Mouse (Mus musculus) common myeloid progenitor, adult 5-6 weeks (primary cell): Measurements from ENCODE around the gene St6galnac3. TPM values are rescaled to one million over a fixed set of nuclear protein-coding genes. Genes with fewer than 3 reads are reported as not detected.

Experiments used
- ATAC-seq: replicated peaks from 2 replicates; pipeline ENCODE4 v1.8.0; 2016; ENCODE audit warnings: low read depth, mild to moderate bottlenecking, moderate TSS enrichment, inconsistent platforms; ENCODE audit not compliant: poor library complexity, severe bottlenecking
- total RNA-seq: library from RNA; stranded (forward); fragments of 200-1000, 187-1606 nt; gene quantifications from 2 replicates; pipeline ENCODE4 v1.2.3, GENCODE M21; 2017

Gene St6galnac3
- total RNA-seq, 1 experiment from 2014 or later: 2.7 TPM

GRCm38 (mm10) chr3:153605767-153606098, 119.2 kb downstream of the St6galnac3 start:
- ATAC-seq: no peak

GRCm38 (mm10) chr3:153605089-153605766, 119.7 kb downstream of the St6galnac3 start:
- ATAC-seq: no peak

GRCm38 (mm10) chr3:153599179-153599578, 125.8 kb downstream of the St6galnac3 start:
- peak; percentile 60 for ATAC-seq

- 0 out of 2 replicates have a peak, but pooled peaks have one; percentile 15 for ATAC-seq
Measured at GRCm38 (mm10) chr3:153598631-153599030, 126.3 kb downstream of the St6galnac3 start.

GRCm38 (mm10) chr3:153594531-153594930, 130.4 kb downstream of the St6galnac3 start:
- no peak for ATAC-seq

GRCm38 (mm10) chr3:153593978-153594377, 131.0 kb downstream of the St6galnac3 start:
- ATAC-seq: no peak

- peak; percentile 54 for ATAC-seq
Measured at GRCm38 (mm10) chr3:153593103-153593502, 131.9 kb downstream of the St6galnac3 start.

GRCm38 (mm10) chr3:153587594-153587993, 137.4 kb downstream of the St6galnac3 start:
- no peak for ATAC-seq

GRCm38 (mm10) chr3:153584836-153585235, 140.1 kb downstream of the St6galnac3 start:
- no peak for ATAC-seq

- no peak for ATAC-seq
Measured at GRCm38 (mm10) chr3:153582065-153582464, 142.9 kb downstream of the St6galnac3 start.

GRCm38 (mm10) chr3:153580625-153581024, 144.3 kb downstream of the St6galnac3 start:
- no peak for ATAC-seq

- ATAC-seq: 0 out of 2 replicates have a peak, but pooled peaks have one; percentile 15
Measured at GRCm38 (mm10) chr3:153580136-153580535, 144.8 kb downstream of the St6galnac3 start.

- ATAC-seq: no peak
Measured at GRCm38 (mm10) chr3:153577286-153577685, 147.7 kb downstream of the St6galnac3 start.

GRCm38 (mm10) chr3:153571152-153571551, 153.8 kb downstream of the St6galnac3 start:
- no peak for ATAC-seq

GRCm38 (mm10) chr3:153568815-153569214, 156.2 kb downstream of the St6galnac3 start:
- ATAC-seq: no peak

- ATAC-seq: no peak
Measured at GRCm38 (mm10) chr3:153567913-153568312, 157.1 kb downstream of the St6galnac3 start.

GRCm38 (mm10) chr3:153567512-153567911, 157.5 kb downstream of the St6galnac3 start:
- no peak for ATAC-seq

- ATAC-seq: peak; percentile 87
Measured at GRCm38 (mm10) chr3:153566100-153566499, 158.9 kb downstream of the St6galnac3 start.

- no peak for ATAC-seq
Measured at GRCm38 (mm10) chr3:153560897-153561296, 164.1 kb downstream of the St6galnac3 start.

- ATAC-seq: no peak
Measured at GRCm38 (mm10) chr3:153559586-153559985, 165.4 kb downstream of the St6galnac3 start.

- ATAC-seq: no peak
Measured at GRCm38 (mm10) chr3:153556621-153557020, 168.4 kb downstream of the St6galnac3 start.

GRCm38 (mm10) chr3:153553712-153554111, 171.3 kb downstream of the St6galnac3 start:
- ATAC-seq: no peak
